Mouse (Mus musculus) forebrain, embryonic 15.5 days (tissue): ENCODE results near the gene Gm3269. TPM values are rescaled to one million over a fixed set of nuclear protein-coding genes. Genes with fewer than 3 reads are reported as not detected.
A peak's percentile ranks its signal among the peaks of the same experiment; 100 is the strongest.
"Not testable (repeated sequence)": the region's sequence is repeated elsewhere in the genome, so short reads cannot be mapped to it uniquely, and the experiment has no call there.

Source experiments
- ATAC-seq: fragments of 200-750 bp; cut with Nextera tagmentation; replicated peaks from 2 replicates; pipeline ENCODE4 v1.8.0; 2017; ENCODE audit warnings: mild to moderate bottlenecking, moderate TSS enrichment, moderate library complexity
- H3K27ac ChIP-seq: fragments of 300-500 bp; sonication (generic); replicated peaks from 2 replicates; pipeline ENCODE4 v1.5.1; 2015; ENCODE audit warnings: mild to moderate bottlenecking, inconsistent platforms
- H3K27me3 ChIP-seq: fragments of 300-500 bp; sonication (generic); 2 replicates; pipeline ENCODE4 v1.6.1; 2015; ENCODE audit warnings: inconsistent platforms
- H3K36me3 ChIP-seq: fragments of 300-500 bp; sonication (generic); 2 replicates; pipeline ENCODE4 v1.6.1; 2015; ENCODE audit warnings: mild to moderate bottlenecking, inconsistent platforms
- H3K4me1 ChIP-seq: fragments of 300-500 bp; sonication (generic); 2 replicates; pipeline ENCODE4 v1.6.1; 2015; ENCODE audit warnings: inconsistent platforms
- H3K4me2 ChIP-seq: fragments of 300-500 bp; sonication (generic); replicated peaks from 2 replicates; pipeline ENCODE4 v1.6.1; 2015; ENCODE audit warnings: mild to moderate bottlenecking, inconsistent platforms
- H3K4me3 ChIP-seq: fragments of 300-500 bp; sonication (generic); 2 replicates; pipeline ENCODE4 v1.5.1; 2015; ENCODE audit warnings: mild to moderate bottlenecking, inconsistent platforms
- H3K9ac ChIP-seq: fragments of 300-500 bp; sonication (generic); replicated peaks from 2 replicates; pipeline ENCODE4 v1.6.1; 2015; ENCODE audit warnings: mild to moderate bottlenecking, inconsistent platforms
- H3K9me3 ChIP-seq: fragments of 300-500 bp; sonication (generic); 2 replicates; pipeline ENCODE4 v1.6.1; 2016; ENCODE audit warnings: inconsistent platforms
- WGBS: fragments of 180-500 bp; shearing (Covaris S2); methylation state at CpG from one replicate; pipeline ENCODE4 v1.1.7; 2015; ENCODE audit warnings: mixed read lengths; 5-methylcytosine and 5-hydroxymethylcytosine counted together
- polyA plus RNA-seq: library from polyadenylated mRNA; unstranded; fragments of >200 nt; fragmentation: Nextera tagmentation; extraction: Ambion mirVana; gene quantifications from 2 replicates; pipeline ENCODE4 v1.2.1, GENCODE M21; 2015

Gene Gm3269
- polyA plus RNA-seq, result not detected in 2 replicates

DNA sequence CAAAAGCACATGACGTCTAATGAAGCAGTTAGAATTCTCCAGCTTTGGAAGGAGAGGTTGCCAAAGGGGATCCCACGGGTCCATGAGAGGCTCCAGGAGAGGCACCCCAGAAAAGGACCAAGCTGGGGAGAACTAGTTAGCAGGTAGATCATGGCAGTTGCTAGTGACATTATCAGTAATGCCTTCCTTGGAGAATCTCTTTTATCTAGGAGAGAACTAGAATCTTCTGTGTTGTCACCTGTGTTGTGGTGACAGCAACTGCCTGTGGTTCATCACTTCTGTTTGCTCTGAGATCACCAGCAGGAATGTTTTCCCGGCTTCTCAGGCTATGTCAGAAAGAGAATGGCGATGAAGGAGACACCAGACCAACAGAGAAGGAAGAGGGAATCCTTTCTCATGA is at the start of gene Gm3269:
TSS of gene Gm3269 (plus strand) at position 301 of the 400 bp plus-strand sequence.
- WGBS, result no CpG with 5 or more reads among the region's 4 CpGs

DNA sequence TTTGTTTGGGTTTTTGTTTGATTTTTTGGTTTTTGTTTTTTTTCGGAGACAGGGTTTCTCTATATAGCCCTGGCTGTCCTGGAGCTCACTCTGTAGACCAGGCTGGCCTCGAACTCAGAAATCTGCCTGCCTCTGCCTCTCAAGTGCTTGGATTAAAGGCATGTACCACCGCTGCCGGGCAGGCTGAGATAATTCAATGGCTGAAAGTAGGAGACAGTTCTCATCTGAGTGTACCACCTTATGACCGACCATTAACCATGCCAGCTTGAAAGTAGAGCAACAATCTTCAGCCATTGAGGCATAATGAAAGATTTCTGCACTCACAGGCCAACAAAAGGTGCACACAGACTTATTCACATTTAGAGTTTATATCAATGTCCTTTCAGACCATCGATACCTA is 31.5 kb upstream of the Gm3269 start:
- not testable (repeated sequence) for H3K27me3 ChIP-seq, H3K36me3 ChIP-seq, H3K27ac ChIP-seq, H3K4me2 ChIP-seq, H3K4me3 ChIP-seq, ATAC-seq, H3K9me3 ChIP-seq, H3K9ac ChIP-seq, H3K4me1 ChIP-seq
- WGBS, result 85% methylated on average over 6 of the region's 6 CpGs

More for the DNA sequence above, at the start of gene Gm3269:
- not testable (repeated sequence) for ATAC-seq, H3K27me3 ChIP-seq, H3K27ac ChIP-seq, H3K4me3 ChIP-seq, H3K9ac ChIP-seq, H3K9me3 ChIP-seq, H3K4me2 ChIP-seq, H3K4me1 ChIP-seq, H3K36me3 ChIP-seq

DNA sequence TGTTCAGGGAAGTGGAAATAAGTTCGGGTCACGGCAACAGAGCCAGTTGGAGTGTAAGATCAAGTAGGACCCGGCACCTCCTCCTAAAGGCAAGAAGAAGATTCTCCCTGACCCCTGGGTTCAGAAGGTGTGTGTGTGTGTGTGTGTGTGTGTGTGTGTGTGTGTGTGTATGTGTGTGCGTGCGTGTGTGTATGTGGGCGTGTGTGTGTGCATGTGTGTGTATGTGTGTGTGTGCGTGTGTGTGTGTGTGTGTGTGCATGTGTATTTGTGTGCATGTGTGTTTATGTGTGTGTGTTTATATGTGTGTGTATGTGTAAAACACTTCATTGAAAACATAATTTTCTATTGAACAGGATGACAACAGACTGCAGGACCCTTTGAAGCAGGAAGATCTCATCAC is 16.0 kb upstream of the Gm3269 start:
- H3K27ac ChIP-seq, H3K36me3 ChIP-seq, H3K9me3 ChIP-seq, ATAC-seq, H3K9ac ChIP-seq, H3K4me1 ChIP-seq, H3K4me2 ChIP-seq, H3K27me3 ChIP-seq, H3K4me3 ChIP-seq: not testable (repeated sequence)
- 92% methylated on average over 4 of the region's 7 CpGs for WGBS

DNA sequence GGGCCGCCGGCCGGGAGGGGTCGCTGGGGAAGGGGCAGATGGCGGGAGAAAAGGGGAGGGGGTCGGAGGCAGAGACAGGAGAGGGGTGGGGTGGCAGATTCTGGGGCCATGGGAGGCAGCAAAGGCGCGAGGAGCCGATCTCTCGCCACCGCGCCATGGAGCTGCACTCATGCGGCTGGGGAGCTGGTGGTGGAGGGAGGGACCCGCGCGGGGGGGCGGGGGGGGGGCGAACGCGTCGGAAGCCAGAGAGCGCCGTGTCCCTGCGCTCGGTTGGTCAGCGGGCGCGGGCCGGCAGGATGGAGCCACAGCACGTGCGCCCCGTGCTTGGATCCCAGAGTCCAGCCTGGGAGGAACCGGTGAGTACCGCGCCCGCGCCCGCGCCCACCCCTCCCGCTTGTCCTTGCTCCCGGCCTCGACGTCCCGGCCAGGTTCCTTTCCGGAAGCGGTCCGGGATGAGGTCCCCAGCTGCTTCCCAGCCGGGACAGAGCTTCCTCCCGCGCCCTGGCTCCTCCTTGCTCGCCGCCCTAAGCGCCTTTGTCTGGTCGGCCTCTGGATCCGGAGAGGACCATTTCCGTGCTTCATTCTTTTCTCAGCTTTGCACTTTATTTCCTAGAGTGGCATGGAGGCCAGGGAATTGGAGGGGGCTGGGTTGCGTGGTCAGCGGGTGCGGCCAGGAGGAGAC is 17.5 kb downstream of the Gm3269 start, which contains the start of gene Gm3264:
TSS of gene Gm3264 (plus strand) at position 278 of the 682 bp plus-strand sequence.
- ATAC-seq, H3K27ac ChIP-seq: not testable (repeated sequence)

DNA sequence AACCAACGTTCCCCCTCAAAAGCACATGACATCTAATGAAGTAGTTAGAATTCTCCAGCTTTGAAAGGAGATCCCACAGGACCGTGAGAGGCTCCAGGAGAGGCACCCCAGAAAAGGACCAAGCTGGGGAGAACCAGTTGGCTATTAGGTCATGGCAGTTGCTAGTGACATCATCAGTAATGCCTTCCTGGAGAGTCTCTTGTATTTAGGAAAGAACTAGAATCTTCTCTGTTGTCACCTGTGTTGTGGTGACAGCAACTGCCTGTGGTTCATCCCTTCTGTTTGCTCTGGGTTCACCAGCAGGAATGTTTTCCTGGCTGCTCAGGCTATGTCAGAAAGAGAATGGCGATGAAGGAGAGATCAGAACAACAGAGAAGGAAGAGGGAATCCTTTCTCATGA is 54.2 kb downstream of the Gm3269 start, which contains the start of gene Gm3278:
TSS of gene Gm3278 (plus strand) at position 301 of the 400 bp plus-strand sequence.
- H3K4me3 ChIP-seq, H3K27ac ChIP-seq, H3K4me2 ChIP-seq, H3K36me3 ChIP-seq, H3K4me1 ChIP-seq, H3K27me3 ChIP-seq, H3K9ac ChIP-seq, H3K9me3 ChIP-seq, ATAC-seq: not testable (repeated sequence)
- 87% methylated on average over 1 of the region's 3 CpGs for WGBS

More for the DNA sequence above, 17.5 kb downstream of the Gm3269 start, which contains the start of gene Gm3264:
- Histone ChIP-seq H3K4me3 (peak within 1 kb of the TSS; percentile 47), H3K4me2 (peak within 1 kb of the TSS; percentile 50), H3K9ac (peak within 1 kb of the TSS; percentile 64)
- not testable (repeated sequence) for H3K36me3 ChIP-seq, H3K9me3 ChIP-seq, H3K27me3 ChIP-seq, H3K4me1 ChIP-seq
- WGBS, result 3% methylated on average over 46 of the region's 59 CpGs

Other genes with a start within 250 kb of the Gm3269 start
- not detected in 2 replicates for gene Gm8159, start 205.8 kb upstream of the Gm3269 start, polyA plus RNA-seq
- 0.22 and 0.77 TPM in 2 replicates for gene Gm3239, start 173.9 kb upstream of the Gm3269 start, polyA plus RNA-seq
- not detected in 2 replicates for gene Gm7876, start 128.9 kb upstream of the Gm3269 start, polyA plus RNA-seq
- gene Gm3252, start 111.3 kb upstream of the Gm3269 start, polyA plus RNA-seq, result 1.9 and 2.3 TPM in 2 replicates
- gene Gm9602, start 61.8 kb upstream of the Gm3269 start, polyA plus RNA-seq, result not detected in 2 replicates
- gene Gm3264, start 17.5 kb downstream of the Gm3269 start, polyA plus RNA-seq, result 2.3 and 3.2 TPM in 2 replicates
- gene Gm3278, start 54.3 kb downstream of the Gm3269 start, polyA plus RNA-seq, result not detected in 2 replicates
- gene Gm8297, start 145.8 kb downstream of the Gm3269 start, polyA plus RNA-seq, result not detected in 2 replicates
- gene Gm3298, start 177.8 kb downstream of the Gm3269 start, polyA plus RNA-seq, result not detected in 2 replicates
- gene 4930555G01Rik, start 212.5 kb downstream of the Gm3269 start, polyA plus RNA-seq, result not detected in 2 replicates
- gene Gm8281, start 232.9 kb downstream of the Gm3269 start, polyA plus RNA-seq, result 6.7 and 6.9 TPM in 2 replicates